Mouse (Mus musculus) spleen, adult 2 months (tissue): ENCODE measurements at regions not wholly inside any gene's neighbourhood (a gene's known extent, or its start where the extent isn't known, plus 50 kb on each side); places are given as distances from the start of the nearest gene placed in this dataset.

ENCODE experiments used
- DNase-seq, 2 experiments: peaks; one replicate each; pipeline versions ENCODE4 v3.0.0 to v3.0.0-alpha.2; 2012 to 2021; ENCODE audit warnings: low spot score in 2 of 2, low read depth in 1 of 2
- H3K27ac ChIP-seq: fragments of 200-500 bp; 2 replicates; pipeline ENCODE4 v1.5.1; 2012; ENCODE audit warnings: low read length, inconsistent platforms; ENCODE audit not compliant: insufficient read depth
- H3K27me3 ChIP-seq: fragments of 200-500 bp; 2 replicates; pipeline ENCODE4 v1.6.1; 2012; ENCODE audit warnings: mild to moderate bottlenecking, moderate library complexity, low read length, inconsistent platforms; ENCODE audit not compliant: control insufficient read depth, insufficient read depth
- H3K36me3 ChIP-seq: fragments of 200-500 bp; 2 replicates; pipeline ENCODE4 v1.6.1; 2012; ENCODE audit warnings: mild to moderate bottlenecking, low read length, inconsistent platforms; ENCODE audit not compliant: control insufficient read depth, insufficient read depth
- H3K4me1 ChIP-seq: fragments of 200-500 bp; 2 replicates; pipeline ENCODE4 v1.6.1; 2011; ENCODE audit warnings: inconsistent platforms; ENCODE audit not compliant: control insufficient read depth, insufficient read depth, insufficient read length
- H3K4me3 ChIP-seq: fragments of 200-500 bp; 2 replicates; pipeline ENCODE4 v1.5.1; 2011; ENCODE audit warnings: mild to moderate bottlenecking, inconsistent platforms; ENCODE audit not compliant: insufficient read depth, insufficient read length; ENCODE audit errors: extremely low read depth
- CTCF ChIP-seq: fragments of 200-500 bp; IDR thresholded peaks from 2 replicates; pipeline ENCODE4 v1.5.1; 2011; ENCODE audit warnings: mild to moderate bottlenecking, inconsistent platforms; ENCODE audit not compliant: insufficient read depth, insufficient read length, insufficient replicate concordance; ENCODE audit errors: extremely low read depth
- POLR2A ChIP-seq: fragments of 200-500 bp; IDR thresholded peaks from 2 replicates; pipeline ENCODE4 v1.6.1; 2011; ENCODE audit warnings: low read depth, low read length, inconsistent platforms
- WGBS: fragments of 180-500 bp; shearing (Covaris S2); methylation state at CpG from one replicate; pipeline ENCODE4 v1.1.7; 2018; 5-methylcytosine and 5-hydroxymethylcytosine counted together

- 83% methylated on average over 12 of the region's 12 CpGs for WGBS
- H3K4me1 ChIP-seq: no peaks in the 10 kb centered on the region
- no peak for DNase-seq
Measured at GRCm38 (mm10) chr5:97656167-97656924, 199.5 kb upstream of the Gk2 start.

GRCm38 (mm10) chr5:97655266-97655665 is 198.4 kb upstream of the Gk2 start:
- Histone ChIP-seq H3K27me3 (no peaks in the 10 kb centered on the region), H3K4me1 (no peaks in the 10 kb centered on the region), H3K27ac (no peak overlapping the region)

More at GRCm38 (mm10) chr5:97656167-97656924, 199.5 kb upstream of the Gk2 start:
- TF ChIP-seq CTCF (no peak), POLR2A (no peak)
- Histone ChIP-seq H3K27ac (no peak overlapping the region), H3K36me3 (no peaks in the 10 kb centered on the region), H3K4me3 (no peak overlapping the region), H3K27me3 (no peaks in the 10 kb centered on the region)

GRCm38 (mm10) chr5:97654414-97654813 is 197.6 kb upstream of the Gk2 start:
- Histone ChIP-seq H3K4me3 (no peak overlapping the region), H3K4me1 (no peaks in the 10 kb centered on the region), H3K36me3 (no peaks in the 10 kb centered on the region), H3K27me3 (no peaks in the 10 kb centered on the region), H3K27ac (no peak overlapping the region)
- no peak for DNase-seq
- WGBS: 68% methylated on average over 12 of the region's 12 CpGs
- TF ChIP-seq CTCF (no peak), POLR2A (no peak)

More at GRCm38 (mm10) chr5:97655266-97655665, 198.4 kb upstream of the Gk2 start:
- WGBS: 91% methylated on average over 6 of the region's 6 CpGs
- Histone ChIP-seq H3K36me3 (no peaks in the 10 kb centered on the region), H3K4me3 (no peak overlapping the region)
- DNase-seq: no peak
- TF ChIP-seq CTCF: no peak
- no peak for TF ChIP-seq POLR2A

- Histone ChIP-seq H3K4me3 (no peak overlapping the region), H3K4me1 (no peaks in the 10 kb centered on the region), H3K27ac (no peak overlapping the region), H3K27me3 (no peaks in the 10 kb centered on the region), H3K36me3 (no peaks in the 10 kb centered on the region)
- no peak for DNase-seq
- WGBS: 89% methylated on average over 13 of the region's 13 CpGs
- no peak for TF ChIP-seq POLR2A
- no peak for TF ChIP-seq CTCF
Measured at GRCm38 (mm10) chr5:97642251-97642650, 185.4 kb upstream of the Gk2 start.

- DNase-seq: no peak
- WGBS: 93% methylated on average over 12 of the region's 12 CpGs
- Histone ChIP-seq H3K4me3 (no peak overlapping the region), H3K27me3 (no peaks in the 10 kb centered on the region), H3K27ac (no peak overlapping the region), H3K36me3 (no peaks in the 10 kb centered on the region), H3K4me1 (no peaks in the 10 kb centered on the region)
- no peak for TF ChIP-seq POLR2A
- no peak for TF ChIP-seq CTCF
Measured at GRCm38 (mm10) chr5:97641646-97642045, 184.8 kb upstream of the Gk2 start.

GRCm38 (mm10) chr5:97636357-97636756 is 179.5 kb upstream of the Gk2 start:
- H3K4me3 ChIP-seq: no peak overlapping the region
- WGBS: 85% methylated on average over 7 of the region's 7 CpGs
- no peaks in the 10 kb centered on the region for H3K36me3 ChIP-seq
- H3K27me3 ChIP-seq: no peaks in the 10 kb centered on the region
- no peak overlapping the region for H3K27ac ChIP-seq
- peaks cover 2% of the 10 kb centered on the region; the same call in 1 of the 2 replicates for H3K4me1 ChIP-seq
- no peak for DNase-seq
- TF ChIP-seq POLR2A: no peak
- no peak for TF ChIP-seq CTCF

- H3K4me1 ChIP-seq: peaks cover 2% of the 10 kb centered on the region; the same call in 1 of the 2 replicates
- DNase-seq: no peak
- WGBS: 86% methylated on average over 6 of the region's 6 CpGs
- no peak overlapping the region for H3K27ac ChIP-seq
- no peak overlapping the region for H3K4me3 ChIP-seq
- no peaks in the 10 kb centered on the region for H3K27me3 ChIP-seq
- H3K36me3 ChIP-seq: no peaks in the 10 kb centered on the region
- TF ChIP-seq CTCF (no peak), POLR2A (no peak)
Measured at GRCm38 (mm10) chr5:97633766-97634165, 176.9 kb upstream of the Gk2 start.
